Mouse (Mus musculus) sigmoid colon, adult 10 weeks (tissue): Measurements from ENCODE around the gene Zfp493. TPM values are rescaled to one million over a fixed set of nuclear protein-coding genes. Genes with fewer than 3 reads are reported as not detected.

Experiments used
- polyA plus RNA-seq: library from polyadenylated mRNA; stranded (reverse); fragments of 350-450 nt; fragmentation: Illumina TruSeq; extraction: RNeasy Lipid Tissue Mini Kit (QIAGEN cat#74804); gene quantifications from one replicate; pipeline ENCODE4 v1.2.3, GENCODE M21; 2014; ENCODE audit warnings: low read depth, low replicate concordance

Gene Zfp493
- polyA plus RNA-seq = 9.1 TPM

DNA sequence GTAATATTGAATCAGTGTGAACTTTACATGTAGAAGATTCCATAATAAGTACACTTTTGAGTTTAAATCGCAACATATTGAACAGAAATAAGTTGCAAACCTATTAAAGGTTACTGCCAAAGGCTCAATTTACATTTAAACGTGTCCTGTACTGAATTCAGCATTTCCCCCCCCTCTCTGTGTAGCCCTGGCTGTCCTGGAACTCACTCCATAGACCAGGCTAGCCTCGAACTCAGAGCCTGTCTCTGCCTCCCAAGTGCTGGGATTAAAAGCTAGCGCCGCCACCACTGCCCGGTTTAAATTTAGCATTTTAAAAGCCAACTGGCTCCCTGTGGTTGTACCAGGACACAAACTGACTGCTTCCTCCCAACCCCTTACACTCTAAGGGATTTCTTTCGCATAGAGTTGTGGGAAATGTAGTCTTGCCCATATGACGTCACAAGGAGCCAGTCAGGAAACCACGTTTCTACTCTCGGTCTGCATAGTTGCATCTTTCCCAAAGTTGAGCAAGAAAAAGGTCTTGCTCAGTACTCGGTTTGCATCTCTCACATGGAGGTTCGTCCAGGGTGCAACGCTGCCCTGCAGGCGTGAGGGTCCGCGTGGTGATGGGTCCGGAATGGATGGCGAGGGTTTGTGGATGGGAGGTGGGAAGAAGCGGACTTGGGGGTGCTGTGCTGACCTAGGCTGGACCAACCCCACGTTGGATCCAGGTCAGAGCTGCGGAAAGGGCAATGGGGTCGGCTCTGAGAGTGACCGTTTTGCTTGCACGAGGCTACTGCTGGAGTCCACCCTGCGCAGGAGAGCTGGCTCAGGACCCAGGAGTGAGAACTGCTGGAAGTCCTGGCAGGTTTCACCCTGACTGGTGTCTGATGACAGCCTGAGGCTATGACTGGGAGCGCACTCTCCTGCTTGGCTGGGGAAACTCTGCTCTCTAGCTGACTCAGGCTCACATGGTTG is at the start of gene Zfp493:
Gene Zfp493 (plus strand): TSS at position 429 of the 957 bp plus-strand sequence.

DNA sequence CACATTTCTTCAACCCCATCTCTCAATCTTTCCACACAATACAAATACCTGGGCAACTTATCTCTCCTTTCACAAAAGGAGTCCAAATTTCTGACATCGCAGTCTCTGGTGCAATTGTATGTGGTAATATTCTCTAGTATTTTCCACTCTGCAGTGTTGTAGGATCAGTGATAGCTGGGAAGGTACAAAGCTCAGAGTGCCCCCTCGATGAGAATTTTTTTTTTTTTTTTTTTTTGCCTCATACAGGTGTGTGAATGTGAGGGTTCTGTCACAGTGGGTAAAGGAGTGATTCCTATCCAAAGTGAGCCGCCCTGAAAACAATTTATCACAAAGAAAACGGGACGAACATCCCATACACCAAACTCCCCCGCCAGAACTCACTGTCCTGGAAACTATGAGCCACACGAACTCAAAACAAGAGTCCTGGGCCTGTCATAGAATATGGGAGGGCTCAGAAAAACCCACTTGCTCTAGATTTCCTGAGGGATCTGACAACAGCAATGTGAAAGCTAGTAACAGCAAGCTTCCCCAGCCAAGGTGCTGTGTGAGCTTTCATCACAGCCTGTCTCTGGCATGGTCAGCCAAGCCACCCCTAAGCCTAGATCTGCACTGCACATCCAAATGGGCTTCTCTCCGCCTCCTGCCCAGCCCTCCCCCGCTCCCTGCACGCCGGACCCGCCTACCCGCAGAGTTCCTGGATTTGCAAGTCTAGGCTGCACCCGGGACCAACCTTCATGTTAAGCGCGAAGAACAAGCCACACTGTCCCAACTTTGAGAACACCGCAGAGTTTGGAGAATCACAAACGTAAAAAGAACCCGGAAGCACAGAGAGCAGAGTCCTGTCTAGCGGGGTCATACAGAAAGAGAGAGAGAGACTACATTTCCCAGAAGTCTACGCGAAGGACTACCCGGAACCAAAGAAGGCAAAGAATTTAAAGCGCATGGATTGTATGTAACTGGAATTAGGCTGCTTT is 24.9 kb upstream of the Zfp493 start, which contains the start of gene Zfp85:
Gene Zfp85 (minus strand): TSS at position 896 of the 974 bp plus-strand sequence.

DNA sequence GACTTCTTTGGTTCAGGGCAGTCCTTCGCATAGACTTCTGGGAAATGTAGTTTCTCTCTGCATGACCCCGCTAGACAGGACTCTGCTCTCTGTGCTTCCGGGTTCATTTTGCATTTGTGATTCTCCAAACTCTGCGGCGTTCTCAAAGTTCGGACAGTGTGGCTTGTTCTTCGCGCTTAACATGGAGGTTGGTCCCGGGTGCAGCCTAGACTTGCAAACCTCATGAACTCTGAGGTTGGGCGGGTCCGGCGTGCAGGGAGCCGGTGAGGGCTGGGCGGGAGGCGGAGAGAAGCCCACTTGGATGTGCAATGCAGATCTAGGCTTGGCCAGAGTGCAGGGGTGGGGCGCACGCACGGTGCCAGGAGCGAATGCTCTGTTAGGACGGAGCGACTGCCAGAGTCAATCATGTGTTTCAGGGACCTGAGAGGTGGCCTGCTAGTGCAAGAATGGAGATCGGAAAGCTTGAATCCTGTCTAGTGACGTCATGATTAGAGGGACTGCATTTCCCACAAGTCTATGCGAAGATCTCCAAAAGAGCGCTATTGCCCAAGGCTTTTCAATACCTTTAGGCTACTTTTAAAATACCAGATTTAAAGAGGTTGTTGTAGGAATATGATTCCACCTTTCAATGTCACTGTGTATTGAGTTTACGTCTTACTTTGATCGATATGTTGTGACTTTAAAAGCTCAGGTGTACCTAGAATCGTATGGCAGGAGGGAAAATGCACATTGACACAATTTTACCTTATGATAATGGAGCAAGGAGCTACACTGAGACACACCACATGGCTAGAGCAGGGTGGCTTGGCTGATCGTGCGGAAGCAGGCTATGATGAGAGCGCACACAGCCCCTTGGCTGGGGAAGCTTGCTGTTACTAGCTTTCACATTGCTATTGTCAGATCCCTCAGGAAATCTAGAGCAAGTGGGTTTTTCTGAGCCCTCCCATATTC is 34.5 kb downstream of the Zfp493 start, which contains the start of gene Zfp273:
Gene Zfp273 (plus strand): TSS at position 31 of the 951 bp plus-strand sequence.

DNA sequence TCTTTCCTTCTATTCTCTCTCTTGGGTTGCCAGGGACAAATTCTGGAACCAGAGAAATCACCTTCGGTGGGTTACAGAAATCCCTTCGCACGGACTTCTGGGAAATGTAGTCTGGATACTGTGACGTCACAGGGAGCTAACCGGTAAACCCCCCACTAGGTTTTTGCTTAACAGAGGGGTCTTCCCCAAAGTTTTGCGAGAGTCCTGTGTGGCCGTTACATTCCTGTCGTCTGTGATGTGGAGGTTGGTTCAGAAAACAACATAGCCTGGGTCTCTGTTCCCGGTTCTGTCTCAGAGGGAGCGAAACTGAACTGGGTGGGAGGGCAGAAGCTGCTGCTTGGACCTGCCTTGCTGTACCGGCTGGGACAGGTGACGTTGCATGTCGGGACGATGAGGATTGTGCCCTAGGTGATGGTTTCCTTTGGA is 51.4 kb downstream of the Zfp493 start, which contains the start of gene Gm10037:
Gene Gm10037 (plus strand): TSS at position 196 of the 426 bp plus-strand sequence.

Other genes starting within 250 kb of the Zfp493 start
- gene Zfp748, start 225.9 kb upstream of the Zfp493 start, polyA plus RNA-seq = 36.7 TPM
- 56.4 TPM for gene Zfp729b, start 170.0 kb upstream of the Zfp493 start, polyA plus RNA-seq
- gene Gm49345, start 141.9 kb upstream of the Zfp493 start, polyA plus RNA-seq = not detected
- 53.6 TPM for gene Zfp729a, start 141.9 kb upstream of the Zfp493 start, polyA plus RNA-seq
- gene Zfp738, start 92.6 kb upstream of the Zfp493 start, polyA plus RNA-seq = 23.0 TPM
- 43.7 TPM for gene Zfp65, start 50.5 kb upstream of the Zfp493 start, polyA plus RNA-seq
- 20.4 TPM for gene Zfp85, start 24.5 kb upstream of the Zfp493 start, polyA plus RNA-seq
- gene Zfp273, start 34.0 kb downstream of the Zfp493 start, polyA plus RNA-seq = 25.5 TPM
- 1.1 TPM for gene Gm10037, start 51.4 kb downstream of the Zfp493 start, polyA plus RNA-seq
- not detected for gene BC048507, start 83.6 kb downstream of the Zfp493 start, polyA plus RNA-seq